Mouse (Mus musculus) hindbrain, embryonic 11.5 days (tissue): ENCODE results near the gene Osr1. TPM values are rescaled to one million over a fixed set of nuclear protein-coding genes. Genes with fewer than 3 reads are reported as not detected.

Source experiments
- ATAC-seq: fragments of 200-750 bp; cut with Nextera tagmentation; 2 replicates; pipeline ENCODE4 v1.8.0; 2017; ENCODE audit warnings: mild to moderate bottlenecking, moderate TSS enrichment, moderate library complexity; ENCODE audit not compliant: low FRiP score
- DNase-seq: peaks from one replicate; pipeline ENCODE4 v3.0.0-alpha.2; 2015; ENCODE audit warnings: low spot score
- H3K27ac ChIP-seq: fragments of 300-500 bp; sonication (generic); 2 replicates; pipeline ENCODE4 v1.5.1; 2014; ENCODE audit warnings: mild to moderate bottlenecking, low read depth, low read length
- H3K27me3 ChIP-seq: fragments of 300-500 bp; sonication (generic); 2 replicates; pipeline ENCODE4 v1.6.1; 2014; ENCODE audit warnings: mild to moderate bottlenecking, low read length, moderate library complexity, mixed read lengths; ENCODE audit not compliant: control insufficient read depth, insufficient read depth
- H3K36me3 ChIP-seq: fragments of 300-500 bp; sonication (generic); 2 replicates; pipeline ENCODE4 v1.6.1; 2014; ENCODE audit warnings: mild to moderate bottlenecking, low read length, moderate library complexity, mixed read lengths; ENCODE audit not compliant: control insufficient read depth, insufficient read depth
- H3K4me1 ChIP-seq: fragments of 300-500 bp; sonication (generic); replicated peaks from 2 replicates; pipeline ENCODE4 v1.6.1; 2014; ENCODE audit warnings: low read length, mixed read lengths; ENCODE audit not compliant: control insufficient read depth, insufficient read depth
- H3K4me2 ChIP-seq: fragments of 300-500 bp; sonication (generic); replicated peaks from 2 replicates; pipeline ENCODE4 v1.6.1; 2014; ENCODE audit warnings: mild to moderate bottlenecking, low read depth, low read length
- H3K4me3 ChIP-seq: fragments of 300-500 bp; sonication (generic); 2 replicates; pipeline ENCODE4 v1.5.1; 2014; ENCODE audit warnings: low read depth, low read length
- H3K9ac ChIP-seq: fragments of 300-500 bp; sonication (generic); 2 replicates; pipeline ENCODE4 v1.6.1; 2014; ENCODE audit warnings: low read depth, low read length
- H3K9me3 ChIP-seq: fragments of 300-500 bp; sonication (generic); 2 replicates; pipeline ENCODE4 v1.6.1; 2016; ENCODE audit warnings: low read length; ENCODE audit not compliant: control insufficient read depth
- WGBS: fragments of 180-500 bp; shearing (Covaris S2); extraction: QIAGEN DNeasy Blood & Tissue Kit; methylation state at CpG from one replicate; pipeline ENCODE4 v1.1.7; 2014; 5-methylcytosine and 5-hydroxymethylcytosine counted together
- polyA plus RNA-seq: library from polyadenylated mRNA; unstranded; fragments of >200 nt; fragmentation: Nextera tagmentation; extraction: Ambion mirVana; gene quantifications from 2 replicates; pipeline ENCODE4 v1.2.1, GENCODE M21; 2014

Gene Osr1
- 9.9 and 13.6 TPM in 2 replicates for polyA plus RNA-seq

- Histone ChIP-seq H3K4me1 (no peaks in the 10 kb centered on the region), H3K27me3 (peaks cover 47% of the 10 kb centered on the region), H3K4me3 (peak within 1 kb of the TSS; percentile 24), H3K36me3 (no peaks in the 10 kb centered on the region), H3K27ac (no peak within 1 kb of the TSS), H3K4me2 (peak within 1 kb of the TSS; percentile 47), H3K9me3 (no peaks in the 10 kb centered on the region), H3K9ac (no peak within 1 kb of the TSS)
- ATAC-seq (no peak), DNase-seq (peak; percentile 83)
- WGBS = 0% methylated on average over 15 of the region's 15 CpGs
Observed at GRCm38 (mm10) chr12:9569971-9570370, at the start of gene Osr1. Osr1 (plus strand) TSS chr12:9570116.

- H3K9me3 ChIP-seq = no peaks in the 10 kb centered on the region
- WGBS = 90% methylated on average over 2 of the region's 2 CpGs
- H3K9ac ChIP-seq = no peak overlapping the region
- H3K4me2 ChIP-seq = no peak overlapping the region
- no peak overlapping the region for H3K4me3 ChIP-seq
- ATAC-seq = no peak
- H3K27me3 ChIP-seq = no peaks in the 10 kb centered on the region
- no peaks in the 10 kb centered on the region for H3K4me1 ChIP-seq
- no peaks in the 10 kb centered on the region for H3K36me3 ChIP-seq
- no peak for DNase-seq
- H3K27ac ChIP-seq = no peak overlapping the region
Observed at GRCm38 (mm10) chr12:9550328-9550727, 19.6 kb upstream of the Osr1 start.

DNA sequence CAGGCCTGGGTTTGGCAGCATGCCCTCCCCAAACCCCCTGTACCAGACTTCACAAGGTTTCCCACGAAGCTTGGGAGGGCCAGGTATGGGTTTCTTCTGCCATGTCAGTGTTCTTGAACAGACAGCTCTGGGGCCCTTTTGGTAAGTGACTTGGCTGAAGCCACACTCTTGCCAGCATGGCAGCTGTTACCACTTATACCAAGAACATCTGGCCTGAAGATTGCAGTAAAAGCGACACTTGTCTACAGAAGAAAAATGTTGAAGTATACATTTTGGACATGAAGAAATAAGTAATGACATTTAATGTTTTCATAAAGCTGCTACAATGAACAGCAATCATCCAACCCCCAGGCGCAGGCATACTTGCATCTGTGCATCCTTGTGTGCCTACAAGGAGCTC lies 5.0 kb upstream of the Osr1 start:
- Histone ChIP-seq H3K4me2 (no peak overlapping the region), H3K27ac (no peak overlapping the region), H3K4me3 (no peak overlapping the region), H3K4me1 (no peaks in the 10 kb centered on the region), H3K9me3 (no peaks in the 10 kb centered on the region), H3K9ac (no peak overlapping the region), H3K27me3 (peaks cover under 1% of the 10 kb centered on the region; the same call in 1 of the 2 replicates), H3K36me3 (no peaks in the 10 kb centered on the region)
- no peak for ATAC-seq
- DNase-seq = no peak
- 83% methylated on average over 3 of the region's 3 CpGs for WGBS

- Histone ChIP-seq H3K9ac (no peak overlapping the region), H3K4me2 (peak overlapping the region; percentile 47), H3K27ac (no peak overlapping the region), H3K27me3 (peaks cover 50% of the 10 kb centered on the region), H3K4me3 (peak overlapping the region; percentile 24), H3K9me3 (no peaks in the 10 kb centered on the region), H3K36me3 (no peaks in the 10 kb centered on the region), H3K4me1 (no peaks in the 10 kb centered on the region)
- DNase-seq = peak; percentile 51
- 1% methylated on average over 17 of the region's 17 CpGs for WGBS
- ATAC-seq = no peak
Observed at GRCm38 (mm10) chr12:9570496-9570995, 630 bp downstream of the Osr1 start.

GRCm38 (mm10) chr12:9571276-9571940 lies 1.5 kb downstream of the Osr1 start:
- DNase-seq = peak; percentile 31

GRCm38 (mm10) chr12:9572022-9572421 lies 2.1 kb downstream of the Osr1 start:
- 7% methylated on average over 4 of the region's 4 CpGs for WGBS
- H3K9ac ChIP-seq = no peak overlapping the region

More at GRCm38 (mm10) chr12:9571276-9571940, 1.5 kb downstream of the Osr1 start:
- Histone ChIP-seq H3K4me3 (no peak overlapping the region), H3K9me3 (no peaks in the 10 kb centered on the region), H3K4me2 (no peak overlapping the region), H3K27me3 (peaks cover 52% of the 10 kb centered on the region), H3K27ac (no peak overlapping the region), H3K4me1 (no peaks in the 10 kb centered on the region), H3K36me3 (no peaks in the 10 kb centered on the region), H3K9ac (no peak overlapping the region)
- ATAC-seq = no peak
- 2% methylated on average over 13 of the region's 13 CpGs for WGBS

DNA sequence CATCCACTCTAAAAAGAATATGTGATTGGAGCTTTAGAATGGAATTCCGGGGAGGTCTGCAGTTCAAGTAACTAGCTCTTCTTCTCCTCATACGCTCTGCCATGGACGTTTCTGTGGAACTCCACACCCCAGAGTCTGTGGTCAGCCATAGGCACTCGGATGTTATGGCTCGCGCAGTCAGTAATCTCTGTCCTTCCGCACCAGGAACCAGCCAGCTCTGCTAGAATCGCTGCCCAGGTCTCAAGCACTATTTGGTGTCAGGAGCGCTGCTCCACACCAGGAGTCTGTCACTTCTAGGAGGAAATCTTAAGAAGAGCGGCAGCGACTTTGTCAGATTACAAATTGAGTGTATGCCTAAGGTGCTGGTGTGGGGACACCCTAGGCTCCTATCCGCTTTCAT lies 3.8 kb downstream of the Osr1 start:
- WGBS = 2% methylated on average over 12 of the region's 12 CpGs
- Histone ChIP-seq H3K4me3 (peak overlapping the region; percentile 34), H3K27me3 (peaks cover 74% of the 10 kb centered on the region), H3K9ac (no peak overlapping the region), H3K36me3 (no peaks in the 10 kb centered on the region), H3K9me3 (no peaks in the 10 kb centered on the region), H3K4me2 (peak overlapping the region; percentile 68), H3K4me1 (no peaks in the 10 kb centered on the region), H3K27ac (no peak overlapping the region)
- DNase-seq (peak; percentile 43), ATAC-seq (no peak)

More at GRCm38 (mm10) chr12:9572022-9572421, 2.1 kb downstream of the Osr1 start:
- Histone ChIP-seq H3K9me3 (no peaks in the 10 kb centered on the region), H3K27ac (no peak overlapping the region), H3K4me2 (no peak overlapping the region), H3K4me3 (no peak overlapping the region), H3K4me1 (no peaks in the 10 kb centered on the region), H3K36me3 (no peaks in the 10 kb centered on the region), H3K27me3 (peaks cover 58% of the 10 kb centered on the region)
- DNase-seq (no peak), ATAC-seq (no peak)

DNA sequence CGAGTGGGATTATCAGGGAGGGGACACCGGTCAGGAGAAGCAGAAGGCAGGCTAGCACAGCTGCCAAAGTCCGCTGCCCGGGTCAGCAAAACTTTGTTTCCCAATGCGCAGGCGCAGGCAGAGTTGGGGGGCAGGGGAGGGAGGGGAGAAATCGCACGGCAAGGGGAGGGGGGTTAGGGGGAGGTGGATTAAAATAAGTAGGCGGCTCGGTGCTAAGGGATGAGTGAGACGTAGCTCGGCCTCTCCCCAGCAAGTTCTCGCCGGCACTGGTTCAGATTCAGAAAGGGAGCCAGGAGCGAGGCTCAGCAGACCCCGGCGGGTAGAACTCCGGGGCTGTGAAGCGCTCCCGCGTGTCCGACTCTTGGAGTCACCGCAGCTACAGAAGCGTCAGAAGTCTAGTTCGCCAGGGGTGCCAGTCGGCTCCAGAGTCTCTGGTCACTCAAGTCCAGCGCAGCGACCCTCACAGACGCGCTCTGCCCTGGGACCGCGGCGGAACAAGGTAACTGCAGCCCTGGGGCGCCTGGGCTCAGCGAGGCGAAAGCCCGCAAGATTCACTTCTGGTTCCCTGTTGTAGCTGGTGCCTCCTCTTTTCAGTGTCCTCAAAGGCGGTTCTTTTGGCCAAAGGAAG lies 4.4 kb downstream of the Osr1 start:
- DNase-seq = peak; percentile 71
- Histone ChIP-seq H3K9ac (peak overlapping the region; percentile 34; the same call in 1 of the 2 replicates), H3K36me3 (no peaks in the 10 kb centered on the region), H3K4me3 (peak overlapping the region; percentile 34), H3K27ac (no peak overlapping the region), H3K27me3 (peaks cover 81% of the 10 kb centered on the region), H3K4me2 (peak overlapping the region; percentile 68), H3K9me3 (no peaks in the 10 kb centered on the region), H3K4me1 (no peaks in the 10 kb centered on the region)
- peak; percentile 54 for ATAC-seq
- WGBS = under 1% methylated on average over 38 of the region's 38 CpGs
